Mouse (Mus musculus): ENCODE measurements around the gene Cacna1i. TPM values are rescaled to one million over a fixed set of nuclear protein-coding genes. Genes with fewer than 3 reads are reported as not detected.

Cacna1i gene
- 0.03 TPM in 1 of 2 replicates, not detected in the other for polyA plus RNA-seq (2015; fragmentation: Nextera tagmentation; extraction: Ambion mirVana)

DNA sequence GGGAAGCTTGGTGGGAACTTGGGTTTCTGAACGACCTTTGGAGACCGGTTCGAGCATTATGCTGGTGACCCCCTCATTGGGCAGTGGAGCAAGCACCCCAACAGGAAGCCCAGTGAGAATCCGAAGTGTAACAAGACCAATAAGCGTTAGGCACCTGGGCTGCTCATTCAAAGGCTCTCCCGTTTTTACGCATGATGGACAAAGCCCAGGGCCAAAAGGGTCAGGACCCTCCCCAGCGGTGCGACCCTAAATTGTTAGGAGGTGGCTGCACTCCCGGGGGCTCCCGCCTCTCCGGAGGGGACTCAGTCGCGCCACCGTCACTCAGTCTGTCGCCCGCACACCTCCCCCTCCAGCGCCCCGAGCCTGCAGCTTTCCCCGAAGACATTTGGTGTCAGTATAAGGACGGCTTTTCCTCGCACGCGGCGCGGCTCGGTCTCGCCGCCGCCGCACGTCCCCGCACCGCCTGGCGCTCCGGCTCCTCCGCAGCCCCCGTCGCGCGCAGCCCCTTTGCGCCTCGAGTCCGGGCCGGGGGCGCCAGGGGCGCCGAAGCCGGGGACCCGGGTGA, at the start of gene Cacna1i:
Gene Cacna1i (plus strand): TSS at position 388 of the 565 bp plus-strand sequence.
- H3K27me3 ChIP-seq (replicated peaks; ENCODE audit: control insufficient read depth, insufficient read depth, low read length), result peaks cover 41% of the 10 kb centered on the region
- 2% methylated on average over 38 of the region's 50 CpGs for WGBS

DNA sequence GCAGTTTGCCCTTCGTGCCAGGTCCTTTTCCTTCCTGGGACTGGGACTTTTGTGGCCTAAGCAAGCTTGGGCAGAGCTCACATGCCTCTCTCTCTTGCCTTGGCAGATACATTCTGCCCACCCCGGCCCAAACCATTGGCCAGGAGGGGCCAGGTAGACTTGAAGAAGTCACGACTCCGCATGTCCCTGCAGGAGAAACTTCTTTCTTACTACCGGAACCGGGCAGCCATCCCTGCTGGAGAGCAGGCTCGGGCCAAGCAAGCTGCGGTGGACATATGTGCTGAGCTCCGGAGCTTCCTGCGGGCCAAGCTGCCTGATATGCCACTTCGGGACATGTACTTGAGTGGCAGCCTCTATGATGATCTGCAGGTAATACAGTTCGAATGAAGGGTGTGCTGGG, 38.9 kb upstream of the Cacna1i start:
- Histone ChIP-seq H3K4me3 (ENCODE audit: low read depth, low read length) (no peak overlapping the region), H3K27me3 (replicated peaks; ENCODE audit: control insufficient read depth, insufficient read depth, low read length) (no peaks in the 10 kb centered on the region), H3K4me2 (replicated peaks; ENCODE audit: low read depth) (no peak overlapping the region), H3K27ac (ENCODE audit: low read depth, low read length) (peak overlapping the region; percentile 11; the same call in 1 of the 2 replicates), H3K36me3 (ENCODE audit: control insufficient read depth, insufficient read depth) (peaks cover 72% of the 10 kb centered on the region), H3K9ac (ENCODE audit: low read depth, low read length) (no peak overlapping the region), H3K4me1 (replicated peaks; ENCODE audit: control insufficient read depth, insufficient read depth, low read length) (peaks cover 10% of the 10 kb centered on the region), H3K9me3 (ENCODE audit: control insufficient read depth) (no peaks in the 10 kb centered on the region)
- whole genome bisulfite sequencing, result 95% methylated on average over 12 of the region's 12 CpGs
- no peak for ATAC-seq
- no peak for TF ChIP-seq CTCF (IDR thresholded peaks at IDR 0.05; ENCODE audit: low read depth)

More for the DNA sequence above, at the start of gene Cacna1i:
- ATAC-seq, result no peak
- no peak within 1 kb of the TSS for H3K9ac ChIP-seq (ENCODE audit: low read depth, low read length)
- H3K4me1 ChIP-seq (replicated peaks; ENCODE audit: control insufficient read depth, insufficient read depth, low read length), result no peaks in the 10 kb centered on the region
- peak within 1 kb of the TSS; percentile 65 for H3K4me2 ChIP-seq (replicated peaks; ENCODE audit: low read depth)
- peak within 1 kb of the TSS; percentile 39 for H3K4me3 ChIP-seq (ENCODE audit: low read depth, low read length)
- no peak within 1 kb of the TSS for H3K27ac ChIP-seq (ENCODE audit: low read depth, low read length)
- TF ChIP-seq CTCF (IDR thresholded peaks at IDR 0.05; ENCODE audit: low read depth), result no peak
- no peaks in the 10 kb centered on the region for H3K36me3 ChIP-seq (ENCODE audit: control insufficient read depth, insufficient read depth)
- no peaks in the 10 kb centered on the region for H3K9me3 ChIP-seq (ENCODE audit: control insufficient read depth)

DNA sequence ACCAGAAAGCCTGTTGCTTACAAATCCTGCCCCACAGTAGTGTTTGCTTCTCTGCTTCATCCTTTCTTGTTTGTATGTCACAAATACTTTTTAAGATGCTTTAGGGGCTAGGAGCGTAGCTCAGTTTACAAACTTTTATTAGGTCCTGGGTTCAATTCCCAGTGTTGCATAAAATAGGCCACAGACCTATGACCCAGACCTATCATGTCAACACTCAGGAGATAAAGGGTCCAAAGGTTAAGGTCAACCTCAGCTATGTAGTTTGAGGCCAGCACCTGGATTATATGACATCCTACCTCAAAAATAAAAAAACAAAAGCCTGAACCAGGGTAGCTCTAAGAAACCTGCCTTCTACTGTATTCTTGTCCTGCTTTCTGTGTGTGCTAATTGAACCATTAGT, 38.4 kb upstream of the Cacna1i start:
- Histone ChIP-seq H3K27ac (ENCODE audit: low read depth, low read length) (peak overlapping the region; percentile 11), H3K4me3 (ENCODE audit: low read depth, low read length) (no peak overlapping the region), H3K4me1 (replicated peaks; ENCODE audit: control insufficient read depth, insufficient read depth, low read length) (peaks cover 14% of the 10 kb centered on the region), H3K27me3 (replicated peaks; ENCODE audit: control insufficient read depth, insufficient read depth, low read length) (no peaks in the 10 kb centered on the region), H3K36me3 (ENCODE audit: control insufficient read depth, insufficient read depth) (peaks cover 69% of the 10 kb centered on the region), H3K9ac (ENCODE audit: low read depth, low read length) (no peak overlapping the region), H3K9me3 (ENCODE audit: control insufficient read depth) (no peaks in the 10 kb centered on the region), H3K4me2 (replicated peaks; ENCODE audit: low read depth) (no peak overlapping the region)
- no peak for TF ChIP-seq CTCF (IDR thresholded peaks at IDR 0.05; ENCODE audit: low read depth)
- WGBS, result 56% methylated on average over 1 of the region's 1 CpGs
- no peak for ATAC-seq

DNA sequence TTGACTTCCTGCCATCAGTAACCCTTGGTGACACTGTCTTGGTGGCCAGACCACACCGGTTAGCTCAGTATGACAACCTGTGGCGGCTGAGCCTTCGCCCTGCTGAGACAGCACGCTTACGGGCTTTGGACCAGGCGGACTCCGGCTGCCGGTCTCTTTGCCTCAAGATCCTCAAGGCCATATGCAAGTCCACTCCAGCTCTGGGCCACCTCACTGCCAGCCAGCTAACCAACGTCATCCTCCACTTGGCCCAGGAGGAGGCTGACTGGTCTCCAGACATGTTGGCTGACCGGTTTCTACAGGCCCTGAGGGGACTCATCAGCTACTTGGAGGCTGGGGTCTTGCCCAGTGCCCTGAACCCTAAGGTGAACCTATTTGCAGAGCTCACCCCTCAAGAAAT, 37.4 kb upstream of the Cacna1i start:
- Histone ChIP-seq H3K27ac (ENCODE audit: low read depth, low read length) (peak overlapping the region; percentile 81; the same call in 1 of the 2 replicates), H3K27me3 (replicated peaks; ENCODE audit: control insufficient read depth, insufficient read depth, low read length) (no peaks in the 10 kb centered on the region), H3K36me3 (ENCODE audit: control insufficient read depth, insufficient read depth) (peaks cover 63% of the 10 kb centered on the region), H3K4me1 (replicated peaks; ENCODE audit: control insufficient read depth, insufficient read depth, low read length) (peaks cover 18% of the 10 kb centered on the region), H3K9ac (ENCODE audit: low read depth, low read length) (no peak overlapping the region), H3K4me2 (replicated peaks; ENCODE audit: low read depth) (no peak overlapping the region), H3K9me3 (ENCODE audit: control insufficient read depth) (no peaks in the 10 kb centered on the region), H3K4me3 (ENCODE audit: low read depth, low read length) (no peak overlapping the region)
- ATAC-seq, result no peak
- TF ChIP-seq CTCF (IDR thresholded peaks at IDR 0.05; ENCODE audit: low read depth), result no peak
- WGBS, result 74% methylated on average over 10 of the region's 10 CpGs

DNA sequence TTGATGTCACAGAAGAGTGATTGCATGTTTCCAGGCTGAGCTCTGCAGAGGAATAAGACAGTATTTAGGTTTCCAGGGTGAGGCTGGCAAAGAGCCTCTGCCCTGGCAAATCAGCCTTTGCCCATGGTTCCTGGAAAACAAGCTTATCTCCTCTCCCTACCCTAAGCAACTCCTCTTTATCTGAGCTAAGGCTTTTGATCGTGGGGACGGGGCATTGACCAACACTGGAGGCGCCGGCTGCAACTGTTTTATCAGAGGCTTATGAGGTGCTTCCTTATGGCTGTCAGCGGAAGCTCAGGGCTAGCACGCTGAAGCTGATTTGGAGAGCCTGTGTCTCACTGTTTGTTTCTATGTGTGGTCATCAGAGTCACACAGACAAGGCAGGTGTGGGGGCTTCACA, 36.5 kb upstream of the Cacna1i start:
- H3K36me3 ChIP-seq (ENCODE audit: control insufficient read depth, insufficient read depth), result peaks cover 57% of the 10 kb centered on the region
- 29% methylated on average over 6 of the region's 6 CpGs for WGBS
- H3K4me1 ChIP-seq (replicated peaks; ENCODE audit: control insufficient read depth, insufficient read depth, low read length), result peaks cover 18% of the 10 kb centered on the region
- peak overlapping the region; percentile 81 for H3K27ac ChIP-seq (ENCODE audit: low read depth, low read length)
- ATAC-seq, result peak; percentile 22; the same call in 1 of the 2 replicates
- H3K4me3 ChIP-seq (ENCODE audit: low read depth, low read length), result no peak overlapping the region
- peak overlapping the region; percentile 4; the same call in 1 of the 2 replicates for H3K4me2 ChIP-seq (replicated peaks; ENCODE audit: low read depth)
- H3K27me3 ChIP-seq (replicated peaks; ENCODE audit: control insufficient read depth, insufficient read depth, low read length), result no peaks in the 10 kb centered on the region
- no peak for TF ChIP-seq CTCF (IDR thresholded peaks at IDR 0.05; ENCODE audit: low read depth)
- H3K9me3 ChIP-seq (ENCODE audit: control insufficient read depth), result no peaks in the 10 kb centered on the region
- H3K9ac ChIP-seq (ENCODE audit: low read depth, low read length), result no peak overlapping the region

DNA sequence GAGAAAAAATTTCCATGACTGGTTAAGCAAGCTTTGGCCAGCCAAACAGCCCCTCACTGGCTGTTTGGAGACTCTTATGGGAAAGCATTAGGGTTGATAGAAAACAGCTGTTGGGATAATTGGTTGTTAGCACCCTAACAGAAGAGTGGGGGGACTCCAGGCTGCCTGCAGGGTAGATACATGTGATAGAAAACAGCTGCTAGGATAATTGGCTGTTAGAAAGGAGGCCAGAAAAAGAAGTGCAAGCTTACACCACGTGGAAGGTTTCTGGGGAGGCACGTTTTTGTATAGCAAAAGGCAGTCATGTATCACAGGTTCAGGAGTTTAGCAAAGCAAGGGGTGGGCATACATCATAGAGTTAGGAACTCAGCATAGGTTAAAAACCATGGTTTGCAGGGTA, 33.5 kb upstream of the Cacna1i start:
- peaks cover 52% of the 10 kb centered on the region for H3K36me3 ChIP-seq (ENCODE audit: control insufficient read depth, insufficient read depth)
- 0 out of 2 replicates have a peak overlapping the region, but pooled peaks have one; percentile 96 for H3K4me2 ChIP-seq (replicated peaks; ENCODE audit: low read depth)
- 38% methylated on average over 2 of the region's 2 CpGs for WGBS
- no peak for ATAC-seq
- no peak overlapping the region for H3K4me3 ChIP-seq (ENCODE audit: low read depth, low read length)
- peak overlapping the region; percentile 100 for H3K27ac ChIP-seq (ENCODE audit: low read depth, low read length)
- H3K9me3 ChIP-seq (ENCODE audit: control insufficient read depth), result no peaks in the 10 kb centered on the region
- peaks cover 21% of the 10 kb centered on the region for H3K4me1 ChIP-seq (replicated peaks; ENCODE audit: control insufficient read depth, insufficient read depth, low read length)
- H3K27me3 ChIP-seq (replicated peaks; ENCODE audit: control insufficient read depth, insufficient read depth, low read length), result no peaks in the 10 kb centered on the region
- TF ChIP-seq CTCF (IDR thresholded peaks at IDR 0.05; ENCODE audit: low read depth), result no peak
- H3K9ac ChIP-seq (ENCODE audit: low read depth, low read length), result no peak overlapping the region
